In genomic region chr5:30589069-30589468, GRCm38 (mm10) we compare ENCODE assay signal across 11 mouse cellular contexts. TPM values are rescaled to one million over a fixed set of nuclear protein-coding genes. Genes with fewer than 3 reads are reported as not detected.
A peak's percentile ranks its signal among the peaks of the same experiment; 100 is the strongest.
DNase-seq lines count a peak whose midpoint lies in the region; ATAC-seq lines count a peak whose summit lies in the region.
"Had no signal": no experiment of that assay in that cellular context is flagged by ENCODE, and none has a peak within 500 bp of the region (broad histone marks: within the 10 kb centered on the region; RNA-seq: fewer than 3 reads in every experiment).

No protein-coding gene starts in this region.

- peak overlapping the region; percentile 92 for H3K4me2 ChIP-seq in heart, embryonic 14.5 days (ENCODE audit: low read length)

- peak overlapping the region; percentile 46 to 70 for H3K27ac ChIP-seq in heart, embryonic 14.5 days (replicated peaks in 1 of 2; ENCODE audit: control insufficient read depth in 1 of 2, insufficient read depth in 1 of 2, low read depth in 2 of 2, low read length in 2 of 2)
- no peak overlapping the region for H3K27ac ChIP-seq in hindbrain, embryonic 10.5 days
- no peak overlapping the region for H3K27ac ChIP-seq in midbrain, embryonic 10.5 days (replicated peaks)
- H3K27ac ChIP-seq: liver, embryonic 15.5 days had no signal

- 40% methylated on average over 4 of the region's 4 CpGs for WGBS in heart, embryonic 14.5 days
- WGBS in hindbrain, embryonic 10.5 days = 49% methylated on average over 4 of the region's 4 CpGs
- WGBS in midbrain, embryonic 10.5 days = 47% methylated on average over 4 of the region's 4 CpGs

- peak overlapping the region; percentile 56 to 72 for H3K4me3 ChIP-seq in heart, embryonic 14.5 days (ENCODE audit: control insufficient read depth in 1 of 2, insufficient read depth in 1 of 2, low read depth in 1 of 2, low read length in 2 of 2)
- H3K4me3 ChIP-seq in hindbrain, embryonic 10.5 days = peak overlapping the region; percentile 61
- peak overlapping the region; percentile 65 for H3K4me3 ChIP-seq in midbrain, embryonic 10.5 days

- no peaks in the 10 kb centered on the region for H3K9me3 ChIP-seq in heart, embryonic 14.5 days (ENCODE audit: control insufficient read depth, low read length)
- no peaks in the 10 kb centered on the region for H3K9me3 ChIP-seq in hindbrain, embryonic 10.5 days
- H3K9me3 ChIP-seq in midbrain, embryonic 10.5 days (replicated peaks) = no peaks in the 10 kb centered on the region
- H3K9me3 ChIP-seq: liver, embryonic 15.5 days had no signal

- no peak for DNase-seq in heart, adult 8-10 months (ENCODE audit: low spot score)
- peak; percentile 54 for DNase-seq in brain, adult 2 months (ENCODE audit: low read depth, low spot score)
- DNase-seq in hindbrain, embryonic 10.5 days (ENCODE audit: low spot score) = no peak
- DNase-seq in midbrain, embryonic 10.5 days (ENCODE audit: low spot score) = no peak
- no peak for DNase-seq in ovary, postnatal 14 days (ENCODE audit: low spot score)
- no peak for DNase-seq in adrenal gland, postnatal 36 days
- no peak for DNase-seq in embryo, embryonic 9.5 days (ENCODE audit: extremely low spot score)

- peak overlapping the region; percentile 83 for H3K9ac ChIP-seq in heart, embryonic 14.5 days (ENCODE audit: low read length)
- H3K9ac ChIP-seq: liver, embryonic 15.5 days had no signal

- peaks cover 12% of the 10 kb centered on the region; the same call in 1 of the 2 replicates for H3K27me3 ChIP-seq in heart, embryonic 14.5 days (ENCODE audit: control insufficient read depth, insufficient read depth, low read length)
- H3K27me3 ChIP-seq in hindbrain, embryonic 10.5 days (ENCODE audit: insufficient read depth, poor library complexity, severe bottlenecking) = peaks cover 66% of the 10 kb centered on the region
- H3K27me3 ChIP-seq in midbrain, embryonic 10.5 days (ENCODE audit: low read depth, poor library complexity, severe bottlenecking) = peaks cover 65% of the 10 kb centered on the region

- peaks cover 50 to 56% of the 10 kb centered on the region in 2 experiments for H3K4me1 ChIP-seq in heart, embryonic 14.5 days (ENCODE audit: control insufficient read depth in 2 of 2, insufficient read depth in 2 of 2, low read length in 2 of 2)
- H3K4me1 ChIP-seq in hindbrain, embryonic 10.5 days (replicated peaks) = peaks cover 37% of the 10 kb centered on the region
- peaks cover 26% of the 10 kb centered on the region for H3K4me1 ChIP-seq in midbrain, embryonic 10.5 days

- no peaks in the 10 kb centered on the region for H3K36me3 ChIP-seq in heart, embryonic 14.5 days (ENCODE audit: control insufficient read depth, insufficient read depth, low read length)
- H3K36me3 ChIP-seq in hindbrain, embryonic 10.5 days = no peaks in the 10 kb centered on the region
- no peaks in the 10 kb centered on the region for H3K36me3 ChIP-seq in midbrain, embryonic 10.5 days
- H3K36me3 ChIP-seq: liver, embryonic 15.5 days had no signal

- ATAC-seq in heart, embryonic 14.5 days (ENCODE audit: insufficient number of reproducible peaks, insufficient read depth, low FRiP score, low read depth) = no peak

RNA-seq across cellular contexts. Expression of gene Kcnk3, which starts 1.1 kb away (rescaled TPM):
- polyA plus RNA-seq in heart, embryonic 14.5 days (2014; fragmentation: Nextera tagmentation; extraction: Ambion mirVana) = 30.2 and 40.3 TPM in 2 replicates
- total RNA-seq in heart, adult 8-10 months (2022) = 100 to 1,000 TPM; 268 to 282 (median 276) TPM
- polyA plus RNA-seq in hindbrain, embryonic 10.5 days (2016; fragmentation: Nextera tagmentation; extraction: Ambion mirVana) = 0.12 and 0.52 TPM in 2 replicates
- 0.12 and 0.27 TPM in 2 replicates for polyA plus RNA-seq in midbrain, embryonic 10.5 days (2016; fragmentation: Nextera tagmentation; extraction: Ambion mirVana)
- 1,000 to 10,000 TPM; 1,187 to 1,472 TPM for total RNA-seq in adrenal gland, postnatal 36 days (2021)

RNA-seq across cellular contexts. Expression of gene Cib4, which starts 43.4 kb away (rescaled TPM):
- polyA plus RNA-seq in heart, embryonic 14.5 days (2014; fragmentation: Nextera tagmentation; extraction: Ambion mirVana) = not detected in 2 replicates
- not detected for total RNA-seq in heart, adult 8-10 months (2022)
- not detected in 2 replicates for polyA plus RNA-seq in hindbrain, embryonic 10.5 days (2016; fragmentation: Nextera tagmentation; extraction: Ambion mirVana)
- not detected in 2 replicates for polyA plus RNA-seq in midbrain, embryonic 10.5 days (2016; fragmentation: Nextera tagmentation; extraction: Ambion mirVana)
- total RNA-seq in adrenal gland, postnatal 36 days (2021) = 1 to 10 TPM; 1.4 to 4.0 TPM
- polyA plus RNA-seq: brain, embryonic 14.5 days; frontal cortex, adult 2 months; liver, embryonic 15.5 days had no signal

RNA-seq across cellular contexts. Expression of gene Slc35f6, which starts 58.7 kb away (rescaled TPM):
- polyA plus RNA-seq in heart, embryonic 14.5 days (2014; fragmentation: Nextera tagmentation; extraction: Ambion mirVana) = 27.3 and 29.6 TPM in 2 replicates
- 10 to 100 TPM; 48.3 to 60.9 (median 54.9) TPM for total RNA-seq in heart, adult 8-10 months (2022)
- polyA plus RNA-seq in hindbrain, embryonic 10.5 days (2016; fragmentation: Nextera tagmentation; extraction: Ambion mirVana) = 25.5 and 28.9 TPM in 2 replicates
- polyA plus RNA-seq in midbrain, embryonic 10.5 days (2016; fragmentation: Nextera tagmentation; extraction: Ambion mirVana) = 26.7 and 30.3 TPM in 2 replicates
- 10 to 100 TPM; 40.0 to 47.2 TPM for total RNA-seq in adrenal gland, postnatal 36 days (2021)

Comparison
In these comparisons a context has a peak if more than half of its experiments do, and no peak if none do; other contexts are left out.
1. H3K27ac ChIP-seq: peak in heart, embryonic 14.5 days (2 of 2); none in hindbrain, embryonic 10.5 days (single experiment) and midbrain, embryonic 10.5 days (single experiment).
2. RNA of gene Kcnk3, which starts 1.1 kb away (polyA plus RNA-seq): 30.2 to 40.3 TPM in heart, embryonic 14.5 days; 0.12 to 0.52 TPM in hindbrain, embryonic 10.5 days and 0.12 to 0.27 TPM in midbrain, embryonic 10.5 days; every median in the first group is over 10 times any median in the second.
3. Peak in every context shown above with its lines, with median percentiles within 50 percentile points of each other: H3K4me3 ChIP-seq.